Mouse (Mus musculus) CH12.LX (cell line): ENCODE measurements around the gene Camta1. TPM values are rescaled to one million over a fixed set of nuclear protein-coding genes. Genes with fewer than 3 reads are reported as not detected.

Experiments used
- DNase-seq: peaks from one replicate; pipeline ENCODE4 v3.0.0-alpha.2; 2013; ENCODE audit errors: extremely low read depth
- H3K27ac ChIP-seq: 2 replicates; pipeline ENCODE4 v1.5.1; 2012; ENCODE audit warnings: low read depth, mild to moderate bottlenecking, control low read depth, moderate library complexity; ENCODE audit not compliant: insufficient read depth
- H3K27me3 ChIP-seq: replicated peaks from 2 replicates; pipeline ENCODE3; 2012; ENCODE audit warnings: inconsistent platforms
- H3K36me3 ChIP-seq, 2 experiments: replicated peaks in 1 of 2; 2 replicates each; pipeline versions ENCODE3 to v1.6.1; 2012; ENCODE audit warnings: inconsistent platforms in 1 of 2, low read length in 1 of 2, mild to moderate bottlenecking in 1 of 2, mixed read lengths in 1 of 2, moderate library complexity in 1 of 2; ENCODE audit not compliant: control insufficient read depth in 1 of 2, insufficient read depth in 1 of 2
- H3K4me1 ChIP-seq, 2 experiments: 2 replicates each; pipeline ENCODE4 v1.6.1; 2012; ENCODE audit warnings: inconsistent platforms in 1 of 2, moderate library complexity in 1 of 2; ENCODE audit not compliant: insufficient read depth in 2 of 2, control insufficient read depth in 1 of 2
- H3K4me2 ChIP-seq: 2 replicates; pipeline ENCODE4 v1.6.1; 2012; ENCODE audit warnings: low read depth, mild to moderate bottlenecking, control low read depth; ENCODE audit not compliant: poor library complexity, insufficient read depth, severe bottlenecking
- H3K4me3 ChIP-seq, 3 experiments: fragments of 150-350 bp in 1 of 3; sonication (generic) in 1 of 3; replicated peaks in 1 of 3; 2 replicates each; pipeline versions ENCODE3 to v1.5.1; 2011 to 2012; ENCODE audit warnings: low read depth in 2 of 3, low read length in 2 of 3, mild to moderate bottlenecking in 2 of 3, moderate library complexity in 2 of 3, control low read depth in 1 of 3, improper control_type of control experiment in 1 of 3, inconsistent platforms in 1 of 3, mixed read lengths in 1 of 3; ENCODE audit not compliant: poor library complexity in 1 of 3
- H3K79me2 ChIP-seq: replicated peaks from 2 replicates; pipeline ENCODE4 v1.6.1; 2012; ENCODE audit warnings: mild to moderate bottlenecking, moderate library complexity; ENCODE audit not compliant: control insufficient read depth, poor library complexity, insufficient read depth, severe bottlenecking; ENCODE audit errors: extremely low read depth
- H3K9ac ChIP-seq: 2 replicates; pipeline ENCODE4 v1.6.1; 2012; ENCODE audit warnings: low read depth, mild to moderate bottlenecking, control low read depth, moderate library complexity; ENCODE audit not compliant: insufficient read depth
- H3K9me3 ChIP-seq: replicated peaks from 2 replicates; pipeline ENCODE3; 2012; ENCODE audit warnings: low read length, inconsistent platforms, mixed read lengths
- BHLHE40 ChIP-seq: IDR thresholded peaks from 2 replicates; pipeline ENCODE4 v1.6.1; 2011; ENCODE audit warnings: mild to moderate bottlenecking, low read depth, low read length, improper control_type of control experiment
- GABPA ChIP-seq: IDR thresholded peaks from 2 replicates; pipeline ENCODE4 v1.6.1; 2012; ENCODE audit warnings: low read depth, low read length, improper control_type of control experiment, inconsistent platforms; ENCODE audit not compliant: insufficient replicate concordance
- HCFC1 ChIP-seq: IDR thresholded peaks from 2 replicates; pipeline ENCODE4 v1.6.1; 2012; ENCODE audit warnings: low read depth, mild to moderate bottlenecking, inconsistent platforms, low read length, improper control_type of control experiment
- JUN ChIP-seq: IDR thresholded peaks from 2 replicates; pipeline ENCODE4 v1.6.1; 2011; ENCODE audit warnings: low read depth, mild to moderate bottlenecking, low read length, improper control_type of control experiment, moderate library complexity; ENCODE audit not compliant: insufficient read depth
- MAFK ChIP-seq: IDR thresholded peaks from 2 replicates; pipeline ENCODE4 v1.6.1; 2011; ENCODE audit warnings: low read length, improper control_type of control experiment; ENCODE audit not compliant: insufficient replicate concordance
- MAZ ChIP-seq: IDR thresholded peaks from 2 replicates; pipeline ENCODE4 v1.6.1; 2012; ENCODE audit warnings: low read depth, mild to moderate bottlenecking, inconsistent platforms, low read length, improper control_type of control experiment, moderate library complexity
- MXI1 ChIP-seq: IDR thresholded peaks from 2 replicates; pipeline ENCODE4 v1.6.1; 2011; ENCODE audit warnings: mild to moderate bottlenecking, low read depth, low read length, improper control_type of control experiment
- NRF1 ChIP-seq: IDR thresholded peaks from 2 replicates; pipeline ENCODE4 v1.6.1; 2014; ENCODE audit warnings: low read depth, mild to moderate bottlenecking, inconsistent platforms, low read length, improper control_type of control experiment, moderate library complexity
- POLR2A ChIP-seq: IDR thresholded peaks from 2 replicates; pipeline ENCODE4 v1.6.1; 2011; ENCODE audit warnings: low read depth, mild to moderate bottlenecking, improper control_type of control experiment, low read length
- RAD21 ChIP-seq: IDR thresholded peaks from 2 replicates; pipeline ENCODE4 v1.6.1; 2011; ENCODE audit warnings: low read depth, mild to moderate bottlenecking, low read length, improper control_type of control experiment, moderate library complexity
- SIN3A ChIP-seq: IDR thresholded peaks from 2 replicates; pipeline ENCODE4 v1.6.1; 2012; ENCODE audit warnings: low read length, improper control_type of control experiment, inconsistent platforms
- SMC3 ChIP-seq: IDR thresholded peaks from 2 replicates; pipeline ENCODE4 v1.6.1; 2011; ENCODE audit warnings: low read depth, low read length, improper control_type of control experiment
- TCF12 ChIP-seq: IDR thresholded peaks from 2 replicates; pipeline ENCODE4 v1.6.1; 2014; ENCODE audit warnings: low read depth, mild to moderate bottlenecking, inconsistent platforms, low read length, improper control_type of control experiment
- USF2 ChIP-seq: conservative IDR thresholded peaks from 2 replicates; pipeline ENCODE4 v1.6.1; 2011; ENCODE audit warnings: low read depth, low read length, improper control_type of control experiment
- ZMIZ1 ChIP-seq: IDR thresholded peaks from 2 replicates; pipeline ENCODE4 v1.6.1; 2012; ENCODE audit warnings: low read depth, mild to moderate bottlenecking, inconsistent platforms, low read length, improper control_type of control experiment
- dilution Hi-C: fragments of 300-500 bp; cut with MboI; formaldehyde crosslinking; loops from 2 replicates; pipeline ENCODE4 v1.14.3; 2020; ENCODE audit warnings: low sequenced_read_pairs; ENCODE audit not compliant: extremely low pct_unique_long_range_greater_than_20kb, extremely low pct_ligation_motif_present
- in situ Hi-C: fragments of 300-500 bp; cut with MboI; formaldehyde crosslinking; loops from 3 replicates; pipeline ENCODE4 v1.14.3; 2019; ENCODE audit warnings: low sequenced_read_pairs, low pct_ligation_motif_present, low pct_unique_long_range_greater_than_20kb, mixed read lengths
- polyA plus RNA-seq: library from polyadenylated mRNA; unstranded; fragments of >175 nt; gene quantifications from 2 replicates; pipeline ENCODE4 v1.2.1, GENCODE M21; 2012; ENCODE audit warnings: low read depth; ENCODE audit not compliant: insufficient read length
- total RNA-seq, 2 experiments: library from RNA; depleted of rRNA; stranded (reverse); fragments of 300-350 nt in 1 of 2; fragments of >200 nt in 1 of 2; gene quantifications; 2 replicates each; pipeline ENCODE4 v1.2.3; 2012 to 2014

Gene Camta1
- total and polyA plus RNA-seq, 3 experiments: 9.9 to 32.5 (median 15.3) TPM

DNA sequence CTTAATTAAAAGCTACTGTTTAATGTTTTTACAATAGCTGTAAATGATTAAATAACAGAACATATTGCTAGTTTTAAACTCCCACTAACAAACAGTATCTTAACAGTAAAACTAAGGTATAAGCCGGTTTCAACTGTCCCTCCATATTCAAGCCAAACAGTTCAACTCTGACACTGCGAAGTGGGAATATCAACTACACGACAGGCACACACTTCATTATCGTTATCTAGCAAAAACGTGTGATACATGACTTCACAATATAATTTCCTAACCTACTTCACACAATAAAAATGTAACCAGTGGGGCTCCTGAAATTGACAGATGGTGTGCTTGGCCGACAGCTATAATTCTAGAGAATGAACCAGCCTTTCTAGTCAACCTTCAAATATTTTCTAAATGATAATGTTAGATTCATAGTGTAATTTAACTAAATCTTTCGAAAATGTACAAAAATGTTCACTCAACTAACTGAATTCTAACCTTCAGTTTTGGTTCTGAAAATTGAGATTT, 27.7 kb downstream of the Camta1 start:
- Histone ChIP-seq H3K4me3 (no peak overlapping the region), H3K4me1 (peaks cover 0 to 11% of the 10 kb centered on the region in 2 experiments; a peak in 2 of 4 replicates), H3K9ac (no peak overlapping the region), H3K4me2 (no peak overlapping the region), H3K79me2 (no peaks in the 10 kb centered on the region), H3K36me3 (peaks cover 7 to 34% of the 10 kb centered on the region in 2 experiments), H3K27ac (no peak overlapping the region), H3K27me3 (no peaks in the 10 kb centered on the region)
- dilution Hi-C loops (no loop called here), in situ Hi-C loops (no loop called here)
- DNase-seq: no peak
- TF ChIP-seq SMC3 (no peak), MAFK (no peak), MXI1 (no peak), ZMIZ1 (no peak), POLR2A (no peak), HCFC1 (no peak)
- TF ChIP-seq, all 38 proteins: peak for 0
- H3K9me3 ChIP-seq: no peaks in the 10 kb centered on the region

DNA sequence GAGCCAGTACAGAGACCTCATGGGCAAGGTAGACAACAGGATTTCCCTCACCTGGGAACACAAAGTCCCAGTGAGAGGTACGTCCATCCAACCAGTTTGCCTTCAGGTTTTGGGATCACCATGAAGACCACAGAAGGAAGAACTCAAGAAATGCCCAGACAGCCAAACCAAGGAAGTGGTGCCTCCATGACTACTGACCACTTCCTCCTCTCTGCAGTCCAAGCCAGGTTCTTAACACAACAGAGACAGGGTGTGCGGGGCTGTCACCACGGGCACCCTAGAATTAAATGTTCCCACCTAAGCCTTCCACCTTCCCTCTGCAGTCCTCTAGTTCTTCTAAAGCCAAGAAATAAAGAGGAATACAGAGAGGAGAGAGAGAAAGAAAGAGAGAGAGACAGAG, 33.8 kb downstream of the Camta1 start:
- H3K27me3 ChIP-seq: no peaks in the 10 kb centered on the region
- H3K4me1 ChIP-seq: peaks cover 2 to 12% of the 10 kb centered on the region in 2 experiments; a peak in 2 of 4 replicates
- in situ Hi-C loops: no loop called here
- no peak overlapping the region for H3K9ac ChIP-seq
- H3K9me3 ChIP-seq: no peaks in the 10 kb centered on the region
- TF ChIP-seq SIN3A (no peak), MAFK (no peak), TCF12 (no peak), GABPA (no peak), NRF1 (no peak), MAZ (no peak), SMC3 (no peak), USF2 (no peak), BHLHE40 (no peak), RAD21 (no peak), JUN (no peak)
- H3K36me3 ChIP-seq: peaks cover 7 to 36% of the 10 kb centered on the region in 2 experiments
- no peak overlapping the region for H3K4me3 ChIP-seq
- dilution Hi-C loops: no loop called here
- H3K79me2 ChIP-seq: no peaks in the 10 kb centered on the region
- H3K4me2 ChIP-seq: no peak overlapping the region
- H3K27ac ChIP-seq: no peak overlapping the region
- no peak for DNase-seq
